Mouse (Mus musculus): ENCODE measurements at regions not wholly inside any gene's neighbourhood (a gene's known extent, or its start where the extent isn't known, plus 50 kb on each side); places are given as distances from the start of the nearest gene placed in this dataset.

- no peaks in the 10 kb centered on the region for H3K4me1 ChIP-seq (ENCODE audit: insufficient read depth, low read depth, low read length)
- ATAC-seq (ENCODE audit: extremely low read depth, insufficient number of reproducible peaks, low FRiP score, poor library complexity, severe bottlenecking), result no peak
Measured at GRCm38 (mm10) chr6:100433534-100433867, 146.2 kb upstream of the Rybp start.

GRCm38 (mm10) chr6:100432688-100433533, 145.6 kb upstream of the Rybp start:
- Histone ChIP-seq H3K9me3 (replicated peaks) (peaks cover 73% of the 10 kb centered on the region), H3K36me3 (replicated peaks) (no peaks in the 10 kb centered on the region), H3K4me3 (ENCODE audit: low read depth, low read length) (no peak overlapping the region), H3K27me3 (ENCODE audit: insufficient read depth, low read length) (no peaks in the 10 kb centered on the region), H3K4me1 (ENCODE audit: insufficient read depth, low read depth, low read length) (no peaks in the 10 kb centered on the region)
- no peak for ATAC-seq (ENCODE audit: extremely low read depth, insufficient number of reproducible peaks, low FRiP score, poor library complexity, severe bottlenecking)
- TF ChIP-seq POLR2AphosphoS5 (IDR thresholded peaks at IDR 0.05; ENCODE audit: insufficient replicate concordance, low read depth, low read length), result no peak
- TF ChIP-seq GATA2 (IDR thresholded peaks at IDR 0.05; ENCODE audit: borderline replicate concordance, low read depth, low read length), result no peak
- no peak for TF ChIP-seq CTCF (IDR thresholded peaks at IDR 0.05; ENCODE audit: low read depth, low read length)
- no peak for TF ChIP-seq GATA1 (IDR thresholded peaks at IDR 0.05; ENCODE audit: borderline replicate concordance, low read length)
- no peak for TF ChIP-seq TAL1 (conservative IDR thresholded peaks at IDR 0.05; ENCODE audit: low read depth, low read length)
- no peak for DNase-seq (ENCODE audit: low spot score)

More at GRCm38 (mm10) chr6:100433534-100433867, 146.2 kb upstream of the Rybp start:
- TF ChIP-seq GATA1 (IDR thresholded peaks at IDR 0.05; ENCODE audit: borderline replicate concordance, low read length) (no peak), GATA2 (IDR thresholded peaks at IDR 0.05; ENCODE audit: borderline replicate concordance, low read depth, low read length) (no peak), POLR2AphosphoS5 (IDR thresholded peaks at IDR 0.05; ENCODE audit: insufficient replicate concordance, low read depth, low read length) (no peak), CTCF (IDR thresholded peaks at IDR 0.05; ENCODE audit: low read depth, low read length) (no peak), TAL1 (conservative IDR thresholded peaks at IDR 0.05; ENCODE audit: low read depth, low read length) (no peak)
- DNase-seq (ENCODE audit: low spot score), result no peak
- H3K27me3 ChIP-seq (ENCODE audit: insufficient read depth, low read length), result no peaks in the 10 kb centered on the region
- H3K36me3 ChIP-seq (replicated peaks), result no peaks in the 10 kb centered on the region
- peaks cover 77% of the 10 kb centered on the region for H3K9me3 ChIP-seq (replicated peaks)
- 0 out of 2 replicates have a peak overlapping the region, but pooled peaks have one; percentile 26 for H3K4me3 ChIP-seq (ENCODE audit: low read depth, low read length)

DNA sequence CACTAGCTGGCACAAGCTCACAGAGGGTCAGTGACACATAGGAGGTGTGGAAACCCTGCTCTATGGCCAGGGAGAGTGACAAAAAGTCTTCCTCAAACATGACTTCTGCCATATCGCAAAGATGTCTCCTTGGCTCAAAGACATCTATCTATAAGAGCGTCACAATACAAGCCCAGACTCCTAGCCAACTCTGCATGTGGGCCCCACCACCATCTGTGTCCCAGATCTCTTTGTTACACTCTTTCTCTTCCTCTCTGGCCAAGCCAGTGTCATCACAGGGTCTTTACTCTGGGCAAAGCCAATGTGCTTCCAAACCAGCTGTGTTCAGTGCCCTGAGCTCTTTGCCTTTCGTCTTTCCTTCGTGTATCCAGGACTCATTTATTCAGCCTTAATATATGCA, 143.0 kb upstream of the Rybp start:
- Histone ChIP-seq H3K27me3 (ENCODE audit: insufficient read depth, low read length) (no peaks in the 10 kb centered on the region), H3K4me1 (ENCODE audit: insufficient read depth, low read depth, low read length) (no peaks in the 10 kb centered on the region), H3K36me3 (replicated peaks) (no peaks in the 10 kb centered on the region), H3K4me3 (ENCODE audit: low read depth, low read length) (no peak overlapping the region), H3K9me3 (replicated peaks) (peaks cover 61% of the 10 kb centered on the region)
- TF ChIP-seq TAL1 (conservative IDR thresholded peaks at IDR 0.05; ENCODE audit: low read depth, low read length), result no peak
- no peak for TF ChIP-seq GATA1 (IDR thresholded peaks at IDR 0.05; ENCODE audit: borderline replicate concordance, low read length)
- no peak for TF ChIP-seq GATA2 (IDR thresholded peaks at IDR 0.05; ENCODE audit: borderline replicate concordance, low read depth, low read length)
- TF ChIP-seq CTCF (IDR thresholded peaks at IDR 0.05; ENCODE audit: low read depth, low read length), result no peak
- no peak for TF ChIP-seq POLR2AphosphoS5 (IDR thresholded peaks at IDR 0.05; ENCODE audit: insufficient replicate concordance, low read depth, low read length)
- DNase-seq (ENCODE audit: low spot score) (no peak), ATAC-seq (ENCODE audit: extremely low read depth, insufficient number of reproducible peaks, low FRiP score, poor library complexity, severe bottlenecking) (no peak)

GRCm38 (mm10) chr6:100429511-100429910, 142.2 kb upstream of the Rybp start:
- Histone ChIP-seq H3K9me3 (replicated peaks) (peaks cover 59% of the 10 kb centered on the region), H3K27me3 (ENCODE audit: insufficient read depth, low read length) (no peaks in the 10 kb centered on the region), H3K4me1 (ENCODE audit: insufficient read depth, low read depth, low read length) (no peaks in the 10 kb centered on the region), H3K4me3 (ENCODE audit: low read depth, low read length) (no peak overlapping the region), H3K36me3 (replicated peaks) (no peaks in the 10 kb centered on the region)
- ATAC-seq (ENCODE audit: extremely low read depth, insufficient number of reproducible peaks, low FRiP score, poor library complexity, severe bottlenecking) (no peak), DNase-seq (ENCODE audit: low spot score) (no peak)
- no peak for TF ChIP-seq POLR2AphosphoS5 (IDR thresholded peaks at IDR 0.05; ENCODE audit: insufficient replicate concordance, low read depth, low read length)
- TF ChIP-seq TAL1 (conservative IDR thresholded peaks at IDR 0.05; ENCODE audit: low read depth, low read length), result no peak
- TF ChIP-seq CTCF (IDR thresholded peaks at IDR 0.05; ENCODE audit: low read depth, low read length), result no peak
- TF ChIP-seq GATA1 (IDR thresholded peaks at IDR 0.05; ENCODE audit: borderline replicate concordance, low read length), result no peak
- no peak for TF ChIP-seq GATA2 (IDR thresholded peaks at IDR 0.05; ENCODE audit: borderline replicate concordance, low read depth, low read length)

- H3K4me3 ChIP-seq (ENCODE audit: low read depth, low read length), result no peak overlapping the region
- no peaks in the 10 kb centered on the region for H3K4me1 ChIP-seq (ENCODE audit: insufficient read depth, low read depth, low read length)
- H3K36me3 ChIP-seq (replicated peaks), result no peaks in the 10 kb centered on the region
- DNase-seq (ENCODE audit: low spot score), result no peak
- no peaks in the 10 kb centered on the region for H3K27me3 ChIP-seq (ENCODE audit: insufficient read depth, low read length)
- no peak for ATAC-seq (ENCODE audit: extremely low read depth, insufficient number of reproducible peaks, low FRiP score, poor library complexity, severe bottlenecking)
- peaks cover 55% of the 10 kb centered on the region for H3K9me3 ChIP-seq (replicated peaks)
- no peak for TF ChIP-seq CTCF (IDR thresholded peaks at IDR 0.05; ENCODE audit: low read depth, low read length)
- TF ChIP-seq GATA1 (IDR thresholded peaks at IDR 0.05; ENCODE audit: borderline replicate concordance, low read length), result no peak
- no peak for TF ChIP-seq POLR2AphosphoS5 (IDR thresholded peaks at IDR 0.05; ENCODE audit: insufficient replicate concordance, low read depth, low read length)
- no peak for TF ChIP-seq GATA2 (IDR thresholded peaks at IDR 0.05; ENCODE audit: borderline replicate concordance, low read depth, low read length)
- TF ChIP-seq TAL1 (conservative IDR thresholded peaks at IDR 0.05; ENCODE audit: low read depth, low read length), result no peak
Measured at GRCm38 (mm10) chr6:100428759-100429158, 141.5 kb upstream of the Rybp start.

DNA sequence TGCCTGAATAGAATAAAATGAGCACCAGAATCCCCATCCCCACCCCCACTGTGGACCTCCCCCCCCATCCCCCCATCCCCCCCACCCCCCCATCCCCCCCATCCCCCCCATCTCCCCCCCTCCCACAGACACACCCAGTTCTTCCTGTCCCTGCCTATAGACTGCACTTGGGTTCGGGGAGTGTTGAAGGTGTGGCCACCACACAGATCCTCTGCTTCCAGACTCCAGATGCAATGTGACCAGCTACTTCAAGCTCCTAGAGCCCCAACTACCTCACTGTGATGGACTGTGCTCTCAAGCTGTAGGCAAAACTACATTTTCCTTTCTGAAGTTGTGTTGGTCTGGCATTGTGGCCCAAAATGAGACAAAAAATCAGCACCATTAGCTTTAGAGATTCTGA, 138.3 kb upstream of the Rybp start:
- ATAC-seq (ENCODE audit: extremely low read depth, insufficient number of reproducible peaks, low FRiP score, poor library complexity, severe bottlenecking), result no peak
- Histone ChIP-seq H3K9me3 (replicated peaks) (peaks cover 54% of the 10 kb centered on the region), H3K4me3 (ENCODE audit: low read depth, low read length) (no peak overlapping the region), H3K36me3 (replicated peaks) (no peaks in the 10 kb centered on the region), H3K27me3 (ENCODE audit: insufficient read depth, low read length) (no peaks in the 10 kb centered on the region), H3K4me1 (ENCODE audit: insufficient read depth, low read depth, low read length) (no peaks in the 10 kb centered on the region)
- DNase-seq (ENCODE audit: low spot score), result no peak
- TF ChIP-seq CTCF (IDR thresholded peaks at IDR 0.05; ENCODE audit: low read depth, low read length) (no peak), POLR2AphosphoS5 (IDR thresholded peaks at IDR 0.05; ENCODE audit: insufficient replicate concordance, low read depth, low read length) (no peak)
